Mouse (Mus musculus) spleen, adult 2 months (tissue): ENCODE results near the gene Bcl2. TPM values are rescaled to one million over a fixed set of nuclear protein-coding genes. Genes with fewer than 3 reads are reported as not detected.
A peak's percentile ranks its signal among the peaks of the same experiment; 100 is the strongest.

ENCODE experiments used
- DNase-seq, 2 experiments: peaks; one replicate each; pipeline versions ENCODE4 v3.0.0 to v3.0.0-alpha.2; 2012 to 2021; ENCODE audit warnings: low spot score in 2 of 2, low read depth in 1 of 2
- H3K27ac ChIP-seq: fragments of 200-500 bp; 2 replicates; pipeline ENCODE4 v1.5.1; 2012; ENCODE audit warnings: low read length, inconsistent platforms; ENCODE audit not compliant: insufficient read depth
- H3K27me3 ChIP-seq: fragments of 200-500 bp; 2 replicates; pipeline ENCODE4 v1.6.1; 2012; ENCODE audit warnings: mild to moderate bottlenecking, moderate library complexity, low read length, inconsistent platforms; ENCODE audit not compliant: control insufficient read depth, insufficient read depth
- H3K36me3 ChIP-seq: fragments of 200-500 bp; 2 replicates; pipeline ENCODE4 v1.6.1; 2012; ENCODE audit warnings: mild to moderate bottlenecking, low read length, inconsistent platforms; ENCODE audit not compliant: control insufficient read depth, insufficient read depth
- H3K4me1 ChIP-seq: fragments of 200-500 bp; 2 replicates; pipeline ENCODE4 v1.6.1; 2011; ENCODE audit warnings: inconsistent platforms; ENCODE audit not compliant: control insufficient read depth, insufficient read depth, insufficient read length
- H3K4me3 ChIP-seq: fragments of 200-500 bp; 2 replicates; pipeline ENCODE4 v1.5.1; 2011; ENCODE audit warnings: mild to moderate bottlenecking, inconsistent platforms; ENCODE audit not compliant: insufficient read depth, insufficient read length; ENCODE audit errors: extremely low read depth
- CTCF ChIP-seq: fragments of 200-500 bp; IDR thresholded peaks from 2 replicates; pipeline ENCODE4 v1.5.1; 2011; ENCODE audit warnings: mild to moderate bottlenecking, inconsistent platforms; ENCODE audit not compliant: insufficient read depth, insufficient read length, insufficient replicate concordance; ENCODE audit errors: extremely low read depth
- POLR2A ChIP-seq: fragments of 200-500 bp; IDR thresholded peaks from 2 replicates; pipeline ENCODE4 v1.6.1; 2011; ENCODE audit warnings: low read depth, low read length, inconsistent platforms
- WGBS: fragments of 180-500 bp; shearing (Covaris S2); methylation state at CpG from one replicate; pipeline ENCODE4 v1.1.7; 2018; 5-methylcytosine and 5-hydroxymethylcytosine counted together
- polyA plus RNA-seq: library from polyadenylated mRNA; depleted of rRNA; stranded (reverse); fragments of >200 nt; gene quantifications from 2 replicates; pipeline ENCODE4 v1.2.3, GENCODE M21; 2012

The Bcl2 gene
- polyA plus RNA-seq, 1 experiment: 10.6 TPM

- TF ChIP-seq POLR2A (no peak), CTCF (no peak)
- H3K27ac ChIP-seq: no peak overlapping the region
- no peaks in the 10 kb centered on the region for H3K36me3 ChIP-seq
- H3K27me3 ChIP-seq: no peaks in the 10 kb centered on the region
- no peak for DNase-seq
- H3K4me3 ChIP-seq: no peak overlapping the region
- H3K4me1 ChIP-seq: peaks cover 8% of the 10 kb centered on the region
These were observed 85.8 kb downstream of the Bcl2 start for GRCm38 (mm10) chr1:106628279-106628678.

GRCm38 (mm10) chr1:106627241-106627640 lies 86.8 kb downstream of the Bcl2 start:
- no peak for TF ChIP-seq CTCF
- no peak for TF ChIP-seq POLR2A
- H3K4me3 ChIP-seq: no peak overlapping the region
- no peaks in the 10 kb centered on the region for H3K27me3 ChIP-seq
- H3K27ac ChIP-seq: no peak overlapping the region
- no peak for DNase-seq
- peaks cover 8% of the 10 kb centered on the region for H3K4me1 ChIP-seq
- H3K36me3 ChIP-seq: no peaks in the 10 kb centered on the region
- WGBS: 46% methylated on average over 5 of the region's 5 CpGs

- Histone ChIP-seq H3K27ac (no peak overlapping the region), H3K4me3 (no peak overlapping the region), H3K36me3 (no peaks in the 10 kb centered on the region; the same call in 1 of the 2 replicates), H3K4me1 (peaks cover 15% of the 10 kb centered on the region; the same call in 1 of the 2 replicates), H3K27me3 (no peaks in the 10 kb centered on the region)
- no peak for TF ChIP-seq POLR2A
- DNase-seq: no peak
- WGBS: 80% methylated on average over 3 of the region's 3 CpGs
These were observed 93.7 kb downstream of the Bcl2 start for GRCm38 (mm10) chr1:106620174-106620931.

GRCm38 (mm10) chr1:106618814-106619213 lies 95.3 kb downstream of the Bcl2 start:
- Histone ChIP-seq H3K36me3 (no peaks in the 10 kb centered on the region; the same call in 1 of the 2 replicates), H3K27me3 (no peaks in the 10 kb centered on the region), H3K4me3 (no peak overlapping the region), H3K4me1 (peaks cover 15% of the 10 kb centered on the region; the same call in 1 of the 2 replicates), H3K27ac (no peak overlapping the region)
- no peak for DNase-seq
- TF ChIP-seq CTCF (no peak), POLR2A (no peak)
- WGBS: 82% methylated on average over 3 of the region's 3 CpGs

GRCm38 (mm10) chr1:106616955-106617354 lies 97.1 kb downstream of the Bcl2 start:
- peaks cover 23% of the 10 kb centered on the region; the same call in 1 of the 2 replicates for H3K4me1 ChIP-seq

GRCm38 (mm10) chr1:106613371-106613770 lies 100.7 kb downstream of the Bcl2 start:
- 70% methylated on average over 5 of the region's 5 CpGs for WGBS
- no peaks in the 10 kb centered on the region; the same call in 1 of the 2 replicates for H3K36me3 ChIP-seq
- H3K4me3 ChIP-seq: no peak overlapping the region
- no peak for DNase-seq
- peak overlapping the region; percentile 70; the same call in 1 of the 2 replicates for H3K27ac ChIP-seq
- H3K4me1 ChIP-seq: peaks cover 11% of the 10 kb centered on the region; the same call in 1 of the 2 replicates
- H3K27me3 ChIP-seq: no peaks in the 10 kb centered on the region
- no peak for TF ChIP-seq POLR2A
- TF ChIP-seq CTCF: no peak; the same call in 1 of the 2 replicates

More at GRCm38 (mm10) chr1:106616955-106617354, 97.1 kb downstream of the Bcl2 start:
- 83% methylated on average over 5 of the region's 5 CpGs for WGBS
- Histone ChIP-seq H3K27me3 (no peaks in the 10 kb centered on the region), H3K27ac (no peak overlapping the region), H3K36me3 (no peaks in the 10 kb centered on the region; the same call in 1 of the 2 replicates), H3K4me3 (no peak overlapping the region)
- no peak for TF ChIP-seq POLR2A
- TF ChIP-seq CTCF: no peak
- DNase-seq: no peak
